Mouse (Mus musculus) ZHBTc4 (cell line): ENCODE data around the gene Cdca5.

Experiments
- DNase-seq: peaks from one replicate; pipeline ENCODE4 v3.0.0-alpha.2; 2011; ENCODE audit warnings: low read depth, low spot score

Cdca5 gene

GRCm38 (mm10) chr19:6061641-6062302 lies 23.0 kb upstream of the Cdca5 start:
- DNase-seq: peak; percentile 59

GRCm38 (mm10) chr19:6062418-6062817 lies 22.4 kb upstream of the Cdca5 start:
- DNase-seq: no peak

- no peak for DNase-seq
Observed at GRCm38 (mm10) chr19:6063081-6063480, 21.7 kb upstream of the Cdca5 start.

- DNase-seq: no peak
Observed at GRCm38 (mm10) chr19:6066571-6066970, 18.2 kb upstream of the Cdca5 start.

GRCm38 (mm10) chr19:6067011-6067723 lies 17.6 kb upstream of the Cdca5 start:
- peak; percentile 96 for DNase-seq

GRCm38 (mm10) chr19:6067724-6068415 lies 16.9 kb upstream of the Cdca5 start, which contains the start of gene Tm7sf2:
Gene Tm7sf2, minus strand, starts transcription at chr19:6068373.
- peak; percentile 96 for DNase-seq

GRCm38 (mm10) chr19:6068951-6069350 lies 15.8 kb upstream of the Cdca5 start:
- DNase-seq: no peak

GRCm38 (mm10) chr19:6069851-6070250 lies 14.9 kb upstream of the Cdca5 start:
- no peak for DNase-seq

- peak; percentile 84 for DNase-seq
Observed at GRCm38 (mm10) chr19:6070571-6071250, 14.1 kb upstream of the Cdca5 start.

GRCm38 (mm10) chr19:6071261-6071660 lies 13.5 kb upstream of the Cdca5 start:
- no peak for DNase-seq

- no peak for DNase-seq
Observed at GRCm38 (mm10) chr19:6073889-6074288, 10.9 kb upstream of the Cdca5 start.

GRCm38 (mm10) chr19:6076564-6077393 lies 8.0 kb upstream of the Cdca5 start, which contains the start of gene Vps51:
Gene Vps51, minus strand, starts transcription at chr19:6077231.
- peak; percentile 96 for DNase-seq

- no peak for DNase-seq
Observed at GRCm38 (mm10) chr19:6079983-6080480, 4.8 kb upstream of the Cdca5 start, which contains the start of gene Tmem262. Gene Tmem262, plus strand, starts transcription at chr19:6080033.

GRCm38 (mm10) chr19:6082156-6082555 lies 2.6 kb upstream of the Cdca5 start, which contains the start of gene Gm28374:
Gene Gm28374, minus strand, starts transcription at chr19:6082256.
- no peak for DNase-seq

- peak; percentile 96 for DNase-seq
Observed at GRCm38 (mm10) chr19:6085417-6085879, 665 bp downstream of the Cdca5 start.

GRCm38 (mm10) chr19:6088841-6089240 lies 4.1 kb downstream of the Cdca5 start:
- DNase-seq: peak; percentile 58

- no peak for DNase-seq
Observed at GRCm38 (mm10) chr19:6094119-6094518, 9.3 kb downstream of the Cdca5 start, which contains the start of gene AC131692.1. Gene AC131692.1, plus strand, starts transcription at chr19:6094419.

- no peak for DNase-seq
Observed at GRCm38 (mm10) chr19:6097847-6098246, 13.1 kb downstream of the Cdca5 start.

- no peak for DNase-seq
Observed at GRCm38 (mm10) chr19:6101186-6101585, 16.4 kb downstream of the Cdca5 start.

GRCm38 (mm10) chr19:6102169-6102853 lies 17.5 kb downstream of the Cdca5 start:
- no peak for DNase-seq
